Mouse (Mus musculus) heart, postnatal 0 days (tissue): Measurements from ENCODE around the gene Mrgpre.

Source experiments
- CTCF ChIP-seq: IDR thresholded peaks from 2 replicates; pipeline ENCODE4 v1.5.1; 2016; ENCODE audit warnings: antibody characterized with exemption, control low read depth, low read depth
- EP300 ChIP-seq: IDR thresholded peaks from 2 replicates; pipeline ENCODE4 v1.6.1; 2016; ENCODE audit warnings: antibody characterized with exemption, low read depth

DNA sequence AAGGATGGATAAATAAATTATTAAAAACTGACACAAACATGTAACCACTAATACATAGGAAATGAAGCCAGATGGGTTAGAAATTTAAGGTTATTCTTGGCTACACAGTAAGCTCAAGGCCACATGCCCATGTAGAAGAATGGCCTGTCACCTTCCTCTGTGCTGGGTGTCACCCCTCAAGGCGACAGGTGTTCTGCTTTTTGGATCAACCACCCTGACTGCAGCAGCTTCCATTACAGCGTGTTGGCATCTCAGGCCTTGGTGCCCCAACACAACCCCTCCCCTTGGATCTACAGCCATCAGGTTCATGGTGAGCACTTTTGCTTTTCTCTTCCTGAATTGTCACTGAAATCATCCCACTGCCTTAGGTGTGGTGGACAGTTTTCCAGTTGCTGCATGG lies 48.3 kb upstream of the Mrgpre start:
- TF ChIP-seq CTCF = no peak
- no peak for TF ChIP-seq EP300
